Mouse (Mus musculus) forebrain, embryonic 10.5 days (tissue): ENCODE data around the gene Slc7a1. TPM values are rescaled to one million over a fixed set of nuclear protein-coding genes. Genes with fewer than 3 reads are reported as not detected.
A peak's percentile ranks its signal among the peaks of the same experiment; 100 is the strongest.

Source experiments
- DNase-seq: peaks from one replicate; pipeline ENCODE4 v3.0.0-alpha.2; 2017; ENCODE audit warnings: low spot score; ENCODE audit errors: extremely low spot score
- H3K27ac ChIP-seq: fragments of 300-500 bp; sonication (generic); 2 replicates; pipeline ENCODE4 v1.5.1; 2016; ENCODE audit warnings: mild to moderate bottlenecking
- H3K27me3 ChIP-seq: fragments of 300-500 bp; sonication (generic); 2 replicates; pipeline ENCODE4 v1.6.1; 2016; ENCODE audit warnings: mild to moderate bottlenecking; ENCODE audit not compliant: poor library complexity, severe bottlenecking
- H3K36me3 ChIP-seq: fragments of 300-500 bp; sonication (generic); replicated peaks from 2 replicates; pipeline ENCODE4 v1.6.1; 2016; ENCODE audit warnings: mild to moderate bottlenecking, moderate library complexity
- H3K4me1 ChIP-seq: fragments of 300-500 bp; sonication (generic); 2 replicates; pipeline ENCODE4 v1.6.1; 2016
- H3K4me3 ChIP-seq: fragments of 300-500 bp; sonication (generic); 2 replicates; pipeline ENCODE4 v1.5.1; 2016; ENCODE audit warnings: mild to moderate bottlenecking, moderate library complexity
- H3K9me3 ChIP-seq: fragments of 300-500 bp; sonication (generic); 2 replicates; pipeline ENCODE4 v1.6.1; 2016; ENCODE audit warnings: mild to moderate bottlenecking, moderate library complexity
- WGBS: fragments of 180-500 bp; shearing (Covaris S2); methylation state at CpG from one replicate; pipeline ENCODE4 v1.1.7; 2016; 5-methylcytosine and 5-hydroxymethylcytosine counted together
- polyA plus RNA-seq: library from polyadenylated mRNA; unstranded; fragments of >200 nt; fragmentation: Nextera tagmentation; extraction: Ambion mirVana; gene quantifications from 2 replicates; pipeline ENCODE4 v1.2.1, GENCODE M21; 2016

Gene Slc7a1
- polyA plus RNA-seq, 1 experiment from 2014 or later, result 17.6 TPM

DNA sequence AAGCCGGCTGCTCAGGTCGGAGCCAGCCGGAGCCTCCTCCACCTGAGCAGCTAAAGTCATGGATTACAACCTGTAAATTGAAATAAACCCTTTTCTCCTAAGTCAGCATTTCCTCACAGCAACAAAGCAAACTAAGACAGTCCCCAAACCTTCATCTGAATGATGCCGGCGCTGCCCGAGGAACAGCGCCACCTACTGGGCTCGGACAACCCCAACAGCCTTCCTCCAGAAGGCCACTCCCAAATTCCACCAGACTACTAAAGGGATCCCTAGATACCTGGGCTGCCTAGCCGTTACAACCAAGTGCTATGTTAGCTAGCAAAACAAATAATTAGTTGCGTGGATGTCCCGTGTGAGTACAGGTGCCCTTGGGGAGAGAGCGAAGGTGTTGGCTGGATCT, 24.2 kb downstream of the Slc7a1 start:
- DNase-seq, result no peak
- peaks cover 15% of the 10 kb centered on the region; the same call in 1 of the 2 replicates for H3K9me3 ChIP-seq
- H3K36me3 ChIP-seq, result peaks cover 28% of the 10 kb centered on the region
- H3K27me3 ChIP-seq, result no peaks in the 10 kb centered on the region
- no peaks in the 10 kb centered on the region for H3K4me1 ChIP-seq
- H3K27ac ChIP-seq, result no peak overlapping the region
- no peak overlapping the region for H3K4me3 ChIP-seq
- 76% methylated on average over 12 of the region's 12 CpGs for WGBS

DNA sequence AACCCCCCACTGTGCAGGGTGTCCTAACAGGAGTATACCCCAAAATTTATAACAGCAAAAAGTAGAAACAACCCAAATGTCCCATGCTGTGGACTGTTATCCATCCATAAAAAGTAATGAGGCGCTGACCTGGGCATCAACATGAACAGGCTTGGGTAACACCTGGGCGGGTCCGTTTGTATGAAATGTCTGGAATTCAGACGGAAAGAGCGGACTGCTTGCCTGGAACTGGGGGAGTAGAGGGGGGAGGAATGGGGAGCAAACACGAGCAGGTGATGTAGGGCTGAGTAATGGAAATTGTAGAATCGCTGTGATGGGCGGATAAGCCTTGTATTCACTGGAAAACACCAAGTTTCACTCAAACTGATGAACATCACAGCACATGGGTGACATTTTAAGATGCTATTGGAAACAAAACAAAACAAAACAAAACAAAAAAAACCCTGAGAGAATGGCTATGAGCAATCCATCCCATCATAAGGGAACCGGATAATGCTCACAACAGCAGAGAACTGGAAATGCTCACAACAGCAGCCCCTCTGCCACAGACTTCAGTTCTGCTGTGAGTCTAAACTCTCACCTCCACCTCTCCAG, 26.5 kb downstream of the Slc7a1 start:
- Histone ChIP-seq H3K27me3 (no peaks in the 10 kb centered on the region), H3K36me3 (peaks cover 37% of the 10 kb centered on the region), H3K4me3 (no peak overlapping the region), H3K9me3 (peaks cover 20% of the 10 kb centered on the region; the same call in 1 of the 2 replicates), H3K4me1 (no peaks in the 10 kb centered on the region), H3K27ac (no peak overlapping the region)
- WGBS, result 94% methylated on average over 9 of the region's 9 CpGs
- DNase-seq, result no peak

DNA sequence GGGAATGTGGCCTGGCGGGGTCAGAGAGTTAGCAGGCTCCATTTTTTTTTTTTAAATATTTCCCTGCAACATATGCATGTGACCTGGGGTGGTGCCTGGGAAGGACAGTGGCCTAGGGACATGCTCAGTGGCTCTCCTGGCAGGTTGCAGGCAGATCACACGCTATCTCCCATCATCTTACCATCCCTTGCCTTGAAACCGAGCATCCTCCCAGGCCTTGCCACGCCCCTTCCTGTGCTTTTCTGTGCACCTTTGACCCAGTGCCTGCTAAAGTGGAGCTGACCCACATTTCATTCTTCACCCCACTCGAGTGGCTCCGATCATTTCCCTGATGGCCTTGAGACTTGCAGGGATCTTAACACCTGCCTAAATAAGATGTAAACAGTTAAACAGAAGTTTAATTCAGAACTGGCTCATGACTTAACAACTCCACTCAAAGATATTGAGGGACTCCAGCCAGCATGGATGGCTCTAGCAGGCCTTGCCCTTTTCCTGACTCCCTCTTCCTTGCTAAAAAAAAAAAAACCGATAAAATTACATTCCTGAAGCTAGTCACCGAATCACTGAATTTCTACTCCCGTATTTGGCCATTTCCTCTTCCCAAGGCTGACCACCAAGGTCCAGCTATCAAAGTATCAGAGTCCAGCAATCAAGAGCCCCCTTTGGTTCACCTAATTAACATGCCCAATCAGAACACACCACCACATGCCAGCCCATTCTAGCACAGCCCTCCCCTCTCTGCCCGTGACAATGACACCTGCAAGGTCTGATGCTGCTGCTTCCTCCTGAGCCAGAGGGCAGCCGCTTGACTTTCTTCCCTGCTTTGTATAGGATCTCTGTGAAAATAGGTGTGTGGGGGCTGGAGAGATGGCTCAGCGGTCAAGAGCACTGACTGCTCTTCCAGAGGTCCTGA, 27.4 kb downstream of the Slc7a1 start:
- Histone ChIP-seq H3K27me3 (no peaks in the 10 kb centered on the region), H3K4me3 (no peak overlapping the region), H3K9me3 (peaks cover 20% of the 10 kb centered on the region; the same call in 1 of the 2 replicates), H3K36me3 (peaks cover 33% of the 10 kb centered on the region), H3K27ac (no peak overlapping the region), H3K4me1 (no peaks in the 10 kb centered on the region)
- DNase-seq, result no peak
- WGBS, result 92% methylated on average over 12 of the region's 12 CpGs

DNA sequence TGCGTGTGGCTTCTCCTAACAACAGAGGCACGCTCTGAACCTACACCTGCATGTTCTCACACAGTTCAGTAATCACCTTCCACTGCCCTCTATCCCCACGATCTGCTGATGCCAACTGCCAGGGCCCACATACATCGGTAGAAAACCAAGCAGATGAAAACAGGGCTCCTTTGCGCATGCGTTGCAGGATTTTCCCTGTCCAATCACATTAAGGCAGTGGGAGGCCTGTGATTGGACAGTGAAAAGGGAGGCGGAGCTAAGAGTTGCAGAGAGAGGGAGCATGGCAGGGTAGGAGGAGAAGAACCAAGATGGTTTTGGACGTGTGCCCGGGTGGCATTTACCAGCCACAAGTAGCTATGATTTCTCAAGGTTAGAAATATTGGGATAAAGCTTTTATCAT, 28.3 kb downstream of the Slc7a1 start:
- Histone ChIP-seq H3K9me3 (peaks cover 16% of the 10 kb centered on the region; the same call in 1 of the 2 replicates), H3K27ac (no peak overlapping the region), H3K4me3 (no peak overlapping the region), H3K4me1 (no peaks in the 10 kb centered on the region), H3K36me3 (peaks cover 27% of the 10 kb centered on the region), H3K27me3 (no peaks in the 10 kb centered on the region)
- no peak for DNase-seq
- 93% methylated on average over 9 of the region's 9 CpGs for WGBS

DNA sequence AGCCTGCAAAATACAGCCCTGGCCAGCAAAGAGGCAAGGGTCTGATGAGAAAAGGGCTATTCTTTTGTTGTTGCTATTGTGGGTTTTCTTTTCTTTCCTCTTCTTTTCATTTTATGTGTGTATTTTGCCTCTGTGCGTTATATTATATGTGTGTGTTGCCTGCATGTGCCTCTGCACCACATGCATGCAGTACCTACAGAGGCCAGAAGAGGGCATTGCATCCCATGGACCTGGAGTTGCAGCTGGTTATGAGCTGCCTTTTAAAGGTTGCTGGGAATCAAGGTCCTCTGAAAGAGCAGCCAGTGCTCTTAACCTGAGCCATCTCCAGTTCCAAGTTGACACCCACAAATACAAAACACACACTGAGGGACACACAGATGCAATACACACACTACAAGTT, 29.1 kb downstream of the Slc7a1 start:
- 84% methylated on average over 1 of the region's 1 CpGs for WGBS
- peak; percentile 30 for DNase-seq

DNA sequence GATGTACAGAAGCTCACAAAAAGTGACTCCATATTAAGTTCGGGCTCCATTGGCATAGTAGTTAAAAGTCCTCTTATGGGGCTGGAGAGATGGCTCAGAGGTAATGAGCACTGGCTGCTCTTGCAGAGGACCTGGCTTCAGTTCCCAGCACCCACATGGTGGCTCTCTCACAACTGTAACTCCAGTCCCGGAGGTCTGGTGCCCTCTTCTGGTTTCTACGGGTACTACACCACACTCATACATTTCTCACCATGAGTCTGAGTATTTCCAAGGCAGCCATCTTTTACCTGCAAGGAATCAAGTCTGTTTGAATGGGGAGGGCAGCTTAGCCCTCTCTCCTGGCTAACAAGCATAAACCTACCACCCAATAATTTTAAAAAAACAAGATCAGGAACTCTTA, 30.5 kb downstream of the Slc7a1 start:
- no peak for DNase-seq
- Histone ChIP-seq H3K9me3 (peaks cover 9% of the 10 kb centered on the region; the same call in 1 of the 2 replicates), H3K27ac (no peak overlapping the region), H3K36me3 (peaks cover 27% of the 10 kb centered on the region), H3K4me1 (0 out of 2 replicates have a peak, but pooled peaks cover under 1% of the 10 kb centered on the region), H3K27me3 (no peaks in the 10 kb centered on the region), H3K4me3 (no peak overlapping the region)
- WGBS, result 88% methylated on average over 3 of the region's 3 CpGs

More for the DNA sequence above, 29.1 kb downstream of the Slc7a1 start:
- no peaks in the 10 kb centered on the region for H3K4me1 ChIP-seq
- H3K27me3 ChIP-seq, result no peaks in the 10 kb centered on the region
- no peak overlapping the region for H3K27ac ChIP-seq
- H3K36me3 ChIP-seq, result peaks cover 20% of the 10 kb centered on the region
- H3K4me3 ChIP-seq, result no peak overlapping the region
- H3K9me3 ChIP-seq, result peaks cover 9% of the 10 kb centered on the region; the same call in 1 of the 2 replicates

DNA sequence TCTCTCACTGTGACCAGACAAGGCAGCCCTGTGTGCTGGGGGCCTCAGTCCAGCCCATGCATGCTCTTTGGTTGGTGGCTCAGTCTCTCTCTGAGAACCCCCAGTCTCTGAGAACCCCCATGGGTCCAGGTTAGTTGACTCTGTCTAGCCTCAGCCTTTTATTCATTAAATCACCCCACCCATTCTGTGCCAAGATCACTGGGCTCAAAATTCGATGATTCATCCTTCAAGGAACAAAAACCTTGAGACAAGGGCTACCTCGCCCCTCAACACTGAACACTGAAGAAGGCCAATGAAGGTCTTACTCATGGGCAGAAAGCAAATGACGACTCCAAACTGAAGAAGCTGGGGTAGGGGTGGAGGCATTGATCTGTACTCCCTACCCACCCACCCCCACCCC, 31.9 kb downstream of the Slc7a1 start:
- Histone ChIP-seq H3K4me3 (no peak overlapping the region), H3K4me1 (peaks cover 6% of the 10 kb centered on the region; the same call in 1 of the 2 replicates), H3K9me3 (peaks cover 9% of the 10 kb centered on the region; the same call in 1 of the 2 replicates), H3K27me3 (no peaks in the 10 kb centered on the region), H3K27ac (no peak overlapping the region), H3K36me3 (peaks cover 40% of the 10 kb centered on the region)
- 97% methylated on average over 3 of the region's 3 CpGs for WGBS
- no peak for DNase-seq

DNA sequence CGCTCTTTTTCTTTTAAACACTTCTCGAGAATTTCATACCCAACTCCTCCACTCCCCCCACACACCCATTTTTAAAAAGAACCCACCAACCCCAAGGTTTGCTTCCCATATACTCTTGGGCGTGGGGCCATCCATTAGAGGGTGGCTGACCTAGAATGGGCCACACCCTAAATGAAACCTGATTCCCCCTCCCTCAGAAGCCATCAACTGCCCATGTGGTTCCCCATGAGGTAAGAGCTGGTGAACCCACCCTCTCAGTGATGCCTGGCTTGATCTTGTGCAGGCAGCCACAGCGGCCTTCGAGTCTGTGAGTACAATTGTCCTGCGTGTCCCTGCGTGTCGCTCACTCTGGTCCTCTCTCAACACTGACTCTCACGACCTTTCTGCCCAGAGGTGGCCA, 33.2 kb downstream of the Slc7a1 start:
- H3K4me3 ChIP-seq, result no peak overlapping the region
- no peak for DNase-seq
- 93% methylated on average over 9 of the region's 9 CpGs for WGBS
- H3K4me1 ChIP-seq, result peaks cover 16% of the 10 kb centered on the region
- H3K9me3 ChIP-seq, result peaks cover 9% of the 10 kb centered on the region; the same call in 1 of the 2 replicates
- no peaks in the 10 kb centered on the region for H3K27me3 ChIP-seq
- peaks cover 38% of the 10 kb centered on the region for H3K36me3 ChIP-seq
- H3K27ac ChIP-seq, result no peak overlapping the region

DNA sequence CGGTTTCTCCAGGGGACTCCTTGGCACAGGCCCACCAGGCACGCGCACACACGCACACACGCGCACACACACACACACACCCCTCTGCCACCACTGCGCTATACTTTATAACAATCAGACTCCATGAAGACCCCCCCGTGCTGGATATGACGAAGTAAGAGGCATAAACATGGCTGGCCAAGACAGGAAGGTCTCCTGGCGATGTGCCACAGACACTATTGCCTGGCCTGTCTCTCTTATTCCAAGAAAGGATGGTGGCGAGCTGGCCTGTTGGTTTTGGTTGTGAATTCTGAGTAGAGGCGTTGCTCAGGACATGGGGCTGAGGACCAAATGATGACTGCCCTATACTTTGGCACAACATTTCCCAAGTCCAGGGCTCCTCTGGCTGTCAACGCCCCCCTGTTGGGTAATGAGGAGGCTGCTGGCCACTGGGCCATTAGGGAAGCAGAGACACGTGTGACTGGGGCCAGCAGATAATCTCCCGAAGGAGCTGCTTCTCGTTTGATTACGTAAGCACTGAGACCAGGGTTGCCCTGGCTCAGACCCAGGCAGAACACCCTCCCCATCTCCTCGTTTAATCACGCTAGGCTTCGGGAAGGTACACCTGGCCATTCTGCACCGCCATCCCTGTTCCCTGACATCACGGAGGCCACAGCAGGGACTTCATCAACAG, 36.1 kb downstream of the Slc7a1 start:
- WGBS, result 91% methylated on average over 22 of the region's 22 CpGs
- no peak for DNase-seq
- Histone ChIP-seq H3K27me3 (no peaks in the 10 kb centered on the region), H3K9me3 (no peaks in the 10 kb centered on the region), H3K27ac (no peak overlapping the region), H3K4me3 (no peak overlapping the region), H3K36me3 (peaks cover 34% of the 10 kb centered on the region), H3K4me1 (peaks cover 23% of the 10 kb centered on the region)

DNA sequence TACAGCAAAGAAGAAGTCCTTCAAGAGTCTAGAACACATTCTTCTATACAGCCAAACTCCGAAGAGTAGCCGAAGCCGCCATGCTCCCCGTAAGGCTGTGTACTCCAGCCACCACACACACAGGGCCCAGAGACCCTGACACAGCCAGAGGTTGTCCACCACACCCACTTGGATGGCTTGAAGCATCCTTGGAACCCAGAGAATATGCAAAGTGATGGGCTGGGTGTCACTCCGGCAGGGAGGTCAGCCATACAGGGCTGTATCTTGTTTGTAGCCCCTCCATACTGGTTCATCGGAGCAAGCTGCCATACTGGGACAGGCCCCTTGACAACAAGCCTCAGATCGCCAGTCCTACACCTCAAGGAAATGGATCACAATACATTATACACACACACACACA, 37.4 kb downstream of the Slc7a1 start:
- H3K36me3 ChIP-seq, result peaks cover 41% of the 10 kb centered on the region
- H3K4me1 ChIP-seq, result peaks cover 23% of the 10 kb centered on the region
- WGBS, result 94% methylated on average over 7 of the region's 7 CpGs
- H3K4me3 ChIP-seq, result no peak overlapping the region
- no peak for DNase-seq
- H3K27me3 ChIP-seq, result no peaks in the 10 kb centered on the region
- H3K27ac ChIP-seq, result no peak overlapping the region
- H3K9me3 ChIP-seq, result no peaks in the 10 kb centered on the region

DNA sequence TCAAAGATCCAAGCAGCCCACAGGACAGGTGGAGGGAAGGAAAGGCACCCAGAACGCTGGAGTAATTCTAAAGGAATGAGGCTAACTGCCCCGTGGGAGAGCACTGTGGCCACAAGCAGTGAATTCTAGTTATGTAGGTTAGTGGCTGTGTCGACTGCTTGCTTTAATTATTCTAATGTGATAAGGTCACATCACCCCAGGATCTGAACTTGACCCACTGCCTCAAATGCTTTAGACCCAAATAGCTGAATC, 38.0 kb downstream of the Slc7a1 start:
- no peaks in the 10 kb centered on the region for H3K9me3 ChIP-seq
- H3K36me3 ChIP-seq, result peaks cover 43% of the 10 kb centered on the region
- H3K4me3 ChIP-seq, result no peak overlapping the region
- WGBS, result 69% methylated on average over 3 of the region's 3 CpGs
- DNase-seq, result no peak
- peaks cover 23% of the 10 kb centered on the region for H3K4me1 ChIP-seq
- H3K27ac ChIP-seq, result no peak overlapping the region
- H3K27me3 ChIP-seq, result no peaks in the 10 kb centered on the region

DNA sequence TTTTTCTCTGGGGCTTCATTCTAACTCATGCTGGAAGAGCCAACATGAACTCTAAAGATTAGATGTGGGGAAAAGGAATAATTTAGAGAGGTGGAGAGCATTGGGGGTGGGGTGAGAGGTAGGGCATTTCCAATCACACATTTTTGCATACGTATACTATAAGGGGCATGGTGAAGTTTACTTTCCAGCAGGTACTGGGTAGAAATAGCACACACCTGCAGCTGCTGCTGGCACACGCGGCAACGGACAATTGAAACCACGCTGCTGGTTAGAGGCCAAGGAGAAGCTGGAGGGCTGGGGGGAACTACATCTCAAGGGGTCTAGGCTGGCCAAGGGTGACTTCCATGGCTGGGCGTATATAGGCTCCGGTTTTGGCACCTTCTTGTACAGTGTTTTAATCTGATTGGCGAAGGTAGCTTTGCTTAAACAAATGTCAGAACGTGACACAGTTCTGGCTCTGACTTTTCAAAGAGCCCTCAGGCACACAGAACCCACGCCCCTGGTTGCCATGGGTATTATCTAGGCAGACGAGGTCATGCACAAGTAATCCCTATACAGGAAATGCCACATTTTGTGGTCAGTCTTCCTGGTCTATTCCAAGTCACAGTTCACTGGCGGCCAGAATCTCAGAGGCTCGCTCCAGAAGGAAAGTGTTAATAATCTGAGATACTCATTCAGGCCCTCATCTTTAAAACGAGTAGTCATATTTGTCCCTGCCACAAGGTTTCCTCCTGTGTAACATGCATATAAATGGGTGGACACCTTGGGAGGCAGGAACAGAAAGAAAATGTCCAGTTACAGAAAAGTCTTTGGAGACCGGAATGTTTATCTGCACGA, 38.6 kb downstream of the Slc7a1 start:
- WGBS, result 77% methylated on average over 16 of the region's 16 CpGs
- Histone ChIP-seq H3K4me3 (no peak overlapping the region), H3K36me3 (peaks cover 43% of the 10 kb centered on the region), H3K27me3 (no peaks in the 10 kb centered on the region), H3K9me3 (no peaks in the 10 kb centered on the region), H3K4me1 (peaks cover 23% of the 10 kb centered on the region), H3K27ac (no peak overlapping the region)
- DNase-seq, result no peak
